Mouse (Mus musculus) cerebral cortex, adult 2 months (tissue): ENCODE measurements around the gene Zkscan7.

Source experiments
- WGBS: fragments of 180-500 bp; shearing (Covaris S2); methylation state at CpG from one replicate; pipeline ENCODE4 v1.1.7; 2018; 5-methylcytosine and 5-hydroxymethylcytosine counted together

Gene Zkscan7

DNA sequence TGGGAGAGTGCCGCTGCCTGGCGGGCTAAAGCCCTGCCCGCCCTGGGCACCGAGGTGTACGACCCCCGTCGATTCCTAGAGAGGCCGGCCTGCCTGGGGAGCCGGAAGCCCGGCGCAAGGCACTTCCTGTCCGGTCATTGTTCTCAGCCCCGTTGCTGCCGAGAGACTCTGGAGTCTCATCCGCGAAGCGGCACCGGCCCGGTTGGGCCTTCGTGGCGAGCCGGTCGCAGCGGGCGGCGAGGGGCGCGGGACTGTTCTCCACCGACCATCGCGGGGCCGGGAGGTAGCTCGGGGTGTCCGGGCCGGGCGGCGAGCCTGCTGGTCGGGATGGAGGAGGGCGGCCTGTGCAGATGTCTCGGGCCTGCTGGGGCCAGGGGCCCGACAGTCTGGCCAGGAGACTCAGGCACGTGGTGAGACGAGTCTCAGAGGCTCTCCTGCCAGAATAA lies 37.5 kb downstream of the Zkscan7 start, which contains the start of gene Zfp105:
Zfp105 (plus strand) TSS at position 137 of the 446 bp plus-strand sequence.
- 1% methylated on average over 43 of the region's 43 CpGs for WGBS

- WGBS: 97% methylated on average over 3 of the region's 3 CpGs
Measured at GRCm38 (mm10) chr9:122928915-122929314, 43.4 kb downstream of the Zkscan7 start.
